Mouse (Mus musculus): Measurements from ENCODE around the gene Psmd13. TPM values are rescaled to one million over a fixed set of nuclear protein-coding genes. Genes with fewer than 3 reads are reported as not detected.

The Psmd13 gene
- polyA plus RNA-seq, 1 experiment, result 201 TPM

DNA sequence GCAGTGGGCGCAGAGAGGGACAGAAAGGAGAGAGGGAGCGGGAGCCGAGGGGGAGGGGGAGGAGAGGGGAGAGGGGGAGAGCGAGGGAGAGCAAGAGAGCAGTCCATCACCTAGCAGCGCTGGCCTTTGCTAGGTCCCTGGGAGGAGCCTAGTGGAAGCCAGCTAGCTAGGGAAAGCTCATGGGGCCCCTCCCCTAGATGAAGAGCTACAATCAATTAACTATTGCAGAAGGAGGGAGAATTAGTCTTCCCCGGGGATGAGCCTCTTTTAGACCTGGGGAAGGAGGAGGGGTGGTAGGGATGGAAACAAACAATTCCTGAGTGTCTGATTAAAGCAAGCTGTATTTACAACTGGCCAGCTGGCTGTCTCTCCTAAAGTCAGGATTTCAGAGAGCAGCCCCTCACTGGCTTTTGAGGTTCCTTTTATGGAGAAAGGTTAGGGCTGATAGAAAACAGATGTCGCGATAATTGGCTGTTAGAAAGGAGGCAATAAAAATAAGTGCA, 58.0 kb downstream of the Psmd13 start:
- Histone ChIP-seq H3K4me3 (no peak overlapping the region), H3ac (ENCODE audit: control insufficient read depth, insufficient read length) (no peak overlapping the region), H3K4me2 (ENCODE audit: low read depth) (no peak overlapping the region), H3K79me2 (ENCODE audit: control insufficient read depth, insufficient read depth) (no peaks in the 10 kb centered on the region), H3K27me3 (ENCODE audit: control insufficient read depth, insufficient read depth, insufficient read length) (peaks cover 10% of the 10 kb centered on the region), H3K36me3 (ENCODE audit: control insufficient read depth, insufficient read depth) (no peaks in the 10 kb centered on the region)
- no peak for TF ChIP-seq REST (IDR thresholded peaks at IDR 0.05; ENCODE audit: insufficient read depth, insufficient read length)
- TF ChIP-seq POLR2A (IDR thresholded peaks at IDR 0.05; ENCODE audit: insufficient read length, low read depth), result no peak
- no peak for TF ChIP-seq MAX (IDR thresholded peaks at IDR 0.05; ENCODE audit: low read depth)

DNA sequence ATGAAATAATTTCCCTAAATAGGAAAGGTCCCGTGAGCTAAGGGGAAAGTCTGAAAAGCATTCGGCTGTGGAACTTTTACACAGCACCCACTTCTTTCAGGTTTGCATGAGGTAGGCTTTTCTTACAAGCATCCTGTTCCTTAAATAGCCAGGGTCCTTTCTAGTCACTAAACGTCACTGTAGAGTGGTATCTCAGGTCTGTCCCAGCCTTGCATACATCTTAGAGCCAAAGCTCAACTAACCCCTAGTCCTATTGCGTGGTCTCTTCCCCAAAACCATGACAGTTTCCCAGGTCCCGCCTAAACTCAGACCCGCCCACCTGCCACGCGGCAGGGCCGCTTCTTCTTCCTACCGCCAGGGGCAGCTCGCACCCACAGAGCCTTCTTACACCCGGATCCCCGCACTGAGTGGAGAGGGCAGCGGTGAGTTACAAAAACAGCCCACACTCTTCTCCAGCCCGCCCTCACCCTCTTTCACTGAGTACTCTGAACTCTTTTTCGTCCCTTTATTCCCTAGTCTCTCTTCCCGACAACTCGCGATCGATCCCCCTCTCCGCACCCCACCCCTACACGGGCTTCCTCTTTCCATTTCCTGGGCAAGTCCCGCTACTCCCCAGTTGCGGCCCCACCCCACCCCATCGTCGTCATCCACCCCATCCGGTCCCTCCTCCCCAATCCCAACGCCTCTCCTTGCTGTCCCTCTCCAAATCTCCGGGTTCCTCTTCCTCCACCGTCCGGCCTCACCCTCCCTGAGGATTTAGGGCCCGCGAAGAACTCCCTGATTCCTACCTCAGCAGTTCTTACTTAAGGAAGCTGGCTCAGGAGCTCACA, 59.7 kb downstream of the Psmd13 start, which contains the start of gene Pgghg:
TSS of gene Pgghg (plus strand) at position 170 of the 830 bp plus-strand sequence.
- TF ChIP-seq MYOD1 (IDR thresholded peaks at IDR 0.05; ENCODE audit: control insufficient read depth in 1 of 3, insufficient read length in 2 of 3, low read depth in 2 of 3), result peak in 1 of 3 experiments; percentile 14
- no peak for TF ChIP-seq USF1 (IDR thresholded peaks at IDR 0.05; ENCODE audit: low read depth)
- peak; percentile 25 for TF ChIP-seq POLR2A (IDR thresholded peaks at IDR 0.05; ENCODE audit: insufficient read length, low read depth)
- no peak for TF ChIP-seq CEBPB (IDR thresholded peaks at IDR 0.05; ENCODE audit: insufficient read depth, poor library complexity, severe bottlenecking)
- peak in 1 of 3 experiments; percentile 30 for TF ChIP-seq MYOG (IDR thresholded peaks at IDR 0.05; ENCODE audit: control insufficient read depth in 1 of 3, insufficient read depth in 1 of 3, insufficient read length in 2 of 3, low read depth in 2 of 3)
- Histone ChIP-seq H3ac (ENCODE audit: control insufficient read depth, insufficient read length) (peak within 1 kb of the TSS; percentile 27), H3K4me2 (ENCODE audit: low read depth) (peak within 1 kb of the TSS; percentile 83), H3K27me3 (ENCODE audit: control insufficient read depth, insufficient read depth, insufficient read length) (peaks cover under 1% of the 10 kb centered on the region), H3K79me2 (ENCODE audit: control insufficient read depth, insufficient read depth) (no peaks in the 10 kb centered on the region), H3K36me3 (ENCODE audit: control insufficient read depth, insufficient read depth) (no peaks in the 10 kb centered on the region), H3K4me3 (peak within 1 kb of the TSS; percentile 72)

DNA sequence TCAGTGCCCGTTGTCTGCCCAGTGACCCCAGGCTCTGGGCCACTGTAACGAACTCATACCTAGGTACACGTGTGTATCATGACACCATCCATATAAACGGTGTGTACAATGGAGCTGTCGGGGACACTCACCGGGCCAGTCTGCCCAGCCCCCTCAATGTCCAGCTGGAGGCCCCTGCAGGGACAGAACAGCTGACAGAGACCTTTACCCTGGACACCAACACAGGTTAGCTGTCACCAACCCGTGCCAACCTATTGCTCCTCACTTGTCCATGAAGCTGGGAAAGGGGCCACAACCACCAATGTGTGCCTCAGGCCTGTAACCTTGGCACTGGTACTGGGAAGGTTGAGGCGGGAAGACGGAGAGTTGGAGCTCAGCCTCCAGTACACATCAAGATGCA, 60.6 kb downstream of the Psmd13 start:
- peak overlapping the region; percentile 83 for H3K4me2 ChIP-seq (ENCODE audit: low read depth)
- H3K4me3 ChIP-seq, result peak overlapping the region; percentile 72
- peaks cover 5% of the 10 kb centered on the region for H3K36me3 ChIP-seq (ENCODE audit: control insufficient read depth, insufficient read depth)
- TF ChIP-seq MYOG (IDR thresholded peaks at IDR 0.05; ENCODE audit: control insufficient read depth in 1 of 3, insufficient read depth in 1 of 3, insufficient read length in 2 of 3, low read depth in 2 of 3) (no peak), POLR2AphosphoS2 (IDR thresholded peaks at IDR 0.05; ENCODE audit: insufficient read length, low read depth) (peak; percentile 14)
- no peaks in the 10 kb centered on the region for H3K27me3 ChIP-seq (ENCODE audit: control insufficient read depth, insufficient read depth, insufficient read length)
- no peaks in the 10 kb centered on the region for H3K79me2 ChIP-seq (ENCODE audit: control insufficient read depth, insufficient read depth)
- H3ac ChIP-seq (ENCODE audit: control insufficient read depth, insufficient read length), result peak overlapping the region; percentile 27

DNA sequence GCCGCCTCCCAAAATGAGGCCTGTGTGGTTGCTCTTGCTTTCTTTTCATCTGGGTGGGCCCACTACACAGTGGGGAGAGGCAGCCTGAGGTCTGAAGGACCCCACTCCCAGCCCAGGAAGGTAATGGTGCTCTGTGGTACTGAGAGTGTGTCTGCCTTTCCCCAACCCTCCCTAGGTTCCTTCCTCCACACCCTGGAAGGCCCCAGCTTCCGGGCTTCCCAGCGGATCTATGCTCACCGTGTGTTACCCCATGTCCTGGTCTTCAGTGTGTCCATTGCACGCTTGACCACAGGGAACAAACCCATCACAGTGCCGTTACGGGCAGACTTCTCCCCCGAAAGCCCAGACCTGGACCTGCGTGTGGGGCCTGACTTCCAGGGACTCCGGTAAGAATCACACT, 61.0 kb downstream of the Psmd13 start:
- Histone ChIP-seq H3K79me2 (ENCODE audit: control insufficient read depth, insufficient read depth) (no peaks in the 10 kb centered on the region), H3K36me3 (ENCODE audit: control insufficient read depth, insufficient read depth) (peaks cover 9% of the 10 kb centered on the region), H3K4me3 (peak overlapping the region; percentile 72), H3ac (ENCODE audit: control insufficient read depth, insufficient read length) (peak overlapping the region; percentile 27), H3K27me3 (ENCODE audit: control insufficient read depth, insufficient read depth, insufficient read length) (no peaks in the 10 kb centered on the region), H3K4me2 (ENCODE audit: low read depth) (peak overlapping the region; percentile 83)
- TF ChIP-seq MAX (IDR thresholded peaks at IDR 0.05; ENCODE audit: low read depth) (no peak), CEBPB (IDR thresholded peaks at IDR 0.05; ENCODE audit: insufficient read depth, poor library complexity, severe bottlenecking) (no peak), MYOG (IDR thresholded peaks at IDR 0.05; ENCODE audit: control insufficient read depth in 1 of 3, insufficient read depth in 1 of 3, insufficient read length in 2 of 3, low read depth in 2 of 3) (no peak), MYOD1 (IDR thresholded peaks at IDR 0.05; ENCODE audit: control insufficient read depth in 1 of 3, insufficient read length in 2 of 3, low read depth in 2 of 3) (no peak), TCF12 (IDR thresholded peaks at IDR 0.05; ENCODE audit: insufficient read depth, poor library complexity, severe bottlenecking) (no peak), POLR2A (IDR thresholded peaks at IDR 0.05; ENCODE audit: insufficient read length, low read depth) (no peak), TCF3 (IDR thresholded peaks at IDR 0.05; ENCODE audit: insufficient read length, low read depth) (no peak), SRF (IDR thresholded peaks at IDR 0.05; ENCODE audit: control insufficient read depth, insufficient read length, low read depth) (no peak)

DNA sequence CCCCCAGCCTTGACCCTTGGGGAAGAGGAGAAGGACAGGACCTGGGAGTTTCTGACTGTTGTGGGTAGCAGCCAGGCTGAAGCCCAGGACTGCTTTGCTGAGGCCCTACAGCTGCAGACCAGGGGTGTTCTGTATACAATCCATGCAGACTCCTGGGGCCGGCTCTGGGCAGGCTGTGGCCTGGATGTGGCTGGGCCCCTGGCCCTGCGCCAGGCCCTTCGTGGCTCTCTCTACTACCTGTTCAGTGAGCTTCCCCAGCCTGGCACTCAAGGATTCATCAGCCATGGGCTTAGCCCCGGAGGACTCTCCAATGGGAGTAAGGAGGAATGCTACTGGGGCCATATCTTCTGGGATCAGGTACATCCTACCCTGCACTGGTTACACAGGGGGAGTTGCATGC, 61.6 kb downstream of the Psmd13 start:
- TF ChIP-seq REST (IDR thresholded peaks at IDR 0.05; ENCODE audit: insufficient read depth, insufficient read length) (no peak), MYOG (IDR thresholded peaks at IDR 0.05; ENCODE audit: control insufficient read depth in 1 of 3, insufficient read depth in 1 of 3, insufficient read length in 2 of 3, low read depth in 2 of 3) (no peak), MAX (IDR thresholded peaks at IDR 0.05; ENCODE audit: low read depth) (no peak), SRF (IDR thresholded peaks at IDR 0.05; ENCODE audit: control insufficient read depth, insufficient read length, low read depth) (no peak), E2F4 (IDR thresholded peaks at IDR 0.05; ENCODE audit: insufficient read depth) (no peak), POLR2AphosphoS2 (IDR thresholded peaks at IDR 0.05; ENCODE audit: insufficient read length, low read depth) (no peak), USF1 (IDR thresholded peaks at IDR 0.05; ENCODE audit: low read depth) (no peak), TCF3 (IDR thresholded peaks at IDR 0.05; ENCODE audit: insufficient read length, low read depth) (no peak), POLR2A (IDR thresholded peaks at IDR 0.05; ENCODE audit: insufficient read length, low read depth) (no peak), CEBPB (IDR thresholded peaks at IDR 0.05; ENCODE audit: insufficient read depth, poor library complexity, severe bottlenecking) (no peak)
- no peak overlapping the region for H3K4me2 ChIP-seq (ENCODE audit: low read depth)
- H3K79me2 ChIP-seq (ENCODE audit: control insufficient read depth, insufficient read depth), result no peaks in the 10 kb centered on the region
- H3K36me3 ChIP-seq (ENCODE audit: control insufficient read depth, insufficient read depth), result peaks cover 14% of the 10 kb centered on the region
- H3ac ChIP-seq (ENCODE audit: control insufficient read depth, insufficient read length), result no peak overlapping the region
- no peak overlapping the region for H3K4me3 ChIP-seq
- no peaks in the 10 kb centered on the region for H3K27me3 ChIP-seq (ENCODE audit: control insufficient read depth, insufficient read depth, insufficient read length)

All from myocyte (in vitro differentiated cells).